Mouse (Mus musculus): ENCODE results near the gene BC053393.
"Not testable (repeated sequence)": the region's sequence is repeated elsewhere in the genome, so short reads cannot be mapped to it uniquely, and the experiment has no call there.

Gene BC053393

DNA sequence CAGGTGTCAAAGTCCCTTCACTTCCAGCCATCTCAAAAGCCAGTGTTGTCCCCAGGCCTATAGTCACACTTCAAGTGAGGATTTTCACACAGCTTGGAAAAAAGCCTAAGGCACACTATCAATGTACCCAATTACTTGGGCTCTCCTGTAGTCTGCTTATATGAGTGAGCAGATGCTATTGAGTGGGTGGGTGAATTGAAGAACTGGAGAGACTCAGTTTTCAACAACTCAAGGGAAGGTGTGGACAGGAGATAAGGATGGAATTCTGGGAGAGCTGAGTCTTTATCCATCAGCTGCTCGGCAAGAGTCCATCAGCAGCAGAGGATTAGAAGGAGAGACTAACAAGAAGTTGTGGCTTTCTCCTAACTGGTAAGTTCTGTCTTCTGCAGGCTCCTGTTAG, at the start of gene BC053393:
Gene BC053393, plus strand, starts transcription at position 210 of the 400 bp plus-strand sequence.
- no peak for DNase-seq

DNA sequence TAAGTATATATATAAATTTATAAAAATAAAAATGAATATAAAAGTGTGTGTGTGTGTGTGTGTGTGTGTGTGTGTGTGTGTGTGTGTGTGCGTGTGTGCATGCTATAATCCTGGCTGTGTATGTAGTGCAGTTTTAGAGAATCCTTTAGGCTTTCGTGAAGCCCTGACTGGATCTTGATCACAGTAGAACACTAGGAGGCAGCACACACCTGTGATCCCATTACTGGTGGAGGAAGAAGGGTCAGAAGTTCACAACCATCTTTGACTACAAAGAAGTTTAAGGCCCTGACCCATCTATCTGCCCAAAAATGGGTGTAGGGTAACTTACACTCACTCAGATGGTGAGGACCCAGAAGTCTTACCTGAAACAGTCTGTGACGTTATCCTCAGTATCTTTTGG, 48.6 kb upstream of the BC053393 start:
- no peak for DNase-seq

DNA sequence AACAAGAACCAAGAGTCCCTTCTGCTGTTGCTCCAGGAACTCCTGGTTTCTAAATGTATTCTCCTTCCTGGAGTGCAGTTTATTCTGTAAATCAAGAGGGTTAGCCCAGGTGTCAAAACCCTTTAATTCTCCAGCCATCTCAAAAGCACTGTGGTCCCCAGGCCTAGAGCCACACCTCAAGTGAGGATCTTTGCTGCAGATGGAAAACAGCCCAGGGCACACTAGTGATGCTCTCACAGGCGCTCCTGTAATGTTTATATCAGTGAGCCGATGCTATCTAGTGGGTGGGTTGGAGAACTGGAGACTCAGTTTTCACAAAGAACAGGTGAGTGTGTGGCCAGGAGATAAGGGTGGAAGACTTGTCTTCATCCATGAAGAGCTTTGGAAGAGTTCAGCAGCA, 47.4 kb upstream of the BC053393 start, which contains the start of gene Gm12169:
Gene Gm12169, plus strand, starts transcription at position 301 of the 400 bp plus-strand sequence.
- DNase-seq: no peak

DNA sequence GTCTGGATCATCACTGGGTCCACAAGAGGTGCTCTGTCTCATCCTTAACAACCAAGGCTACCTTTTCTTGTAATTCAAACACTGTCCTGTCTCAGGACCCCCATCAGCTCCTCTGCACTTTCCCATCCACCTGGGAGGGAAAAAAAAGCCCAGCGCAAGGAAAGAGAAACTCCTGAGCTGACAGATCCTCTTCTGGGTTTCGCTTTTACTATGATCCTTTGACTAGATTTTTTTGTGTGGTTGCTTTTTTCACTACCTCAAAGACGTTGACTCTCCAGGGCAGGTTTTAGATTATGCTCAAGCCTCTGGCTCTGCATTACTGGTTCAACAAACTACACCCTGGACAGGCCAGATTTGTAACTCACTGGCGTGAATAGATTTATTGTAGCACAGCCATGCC, 41.2 kb upstream of the BC053393 start:
- no peak for DNase-seq

DNA sequence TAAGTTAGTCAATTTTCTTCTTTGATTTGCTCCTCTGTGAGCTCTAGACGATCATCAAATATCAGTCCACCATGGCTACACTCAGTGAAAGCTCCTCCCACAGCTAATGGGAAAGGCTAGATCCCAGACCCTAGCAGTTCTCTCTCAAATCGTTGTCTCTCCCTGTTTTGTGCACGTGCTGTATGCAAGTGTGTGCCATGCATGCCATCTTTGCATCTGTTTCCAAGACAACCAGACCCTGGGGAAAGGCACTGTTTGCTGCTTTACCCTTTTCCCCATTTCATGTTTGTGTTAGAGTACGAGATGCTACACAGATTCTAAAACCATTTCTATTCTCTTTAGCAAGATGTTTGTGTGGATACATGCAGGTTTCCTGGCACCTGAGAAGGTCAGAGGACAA, 34.4 kb upstream of the BC053393 start:
- DNase-seq: no peak

DNA sequence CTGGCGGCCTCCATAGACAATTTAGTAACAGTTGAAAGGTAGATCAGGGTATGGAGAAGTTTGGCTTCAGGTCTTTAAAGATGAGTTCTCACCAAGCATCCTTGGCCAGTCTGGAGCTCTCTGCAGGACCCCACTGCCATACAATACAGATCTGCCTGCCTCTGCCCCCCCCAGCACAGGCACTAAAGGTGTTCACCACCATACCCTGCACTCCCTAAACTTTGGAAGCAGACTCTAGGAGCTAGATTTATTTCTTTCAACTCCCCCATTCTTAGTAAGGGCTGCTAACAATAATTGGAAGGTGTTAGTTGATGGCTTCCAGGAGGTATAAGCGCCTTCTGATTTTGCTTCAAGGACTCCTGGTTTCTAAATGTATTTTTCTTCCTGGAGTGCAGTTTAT, 27.8 kb upstream of the BC053393 start:
- DNase-seq: no peak

DNA sequence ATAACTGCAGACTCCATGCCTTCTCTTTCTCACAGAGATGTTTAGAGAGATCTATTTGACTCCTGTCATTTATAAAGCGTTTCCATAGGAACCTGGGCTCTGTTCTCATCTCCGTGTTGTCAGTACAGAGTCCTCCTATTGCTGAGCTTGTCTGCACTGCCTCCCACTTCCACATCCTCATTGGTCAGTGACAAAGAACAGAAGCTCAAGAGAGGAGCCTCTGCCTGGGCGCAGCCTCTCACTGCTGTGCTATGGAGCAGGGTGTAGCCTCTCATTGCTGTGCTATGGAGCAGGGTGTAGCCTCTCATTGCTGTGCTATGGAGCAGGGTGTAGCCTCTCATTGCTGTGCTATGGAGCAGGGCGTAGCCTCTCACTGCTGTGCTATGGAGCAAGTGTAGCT, 21.6 kb upstream of the BC053393 start:
- DNase-seq: no peak

DNA sequence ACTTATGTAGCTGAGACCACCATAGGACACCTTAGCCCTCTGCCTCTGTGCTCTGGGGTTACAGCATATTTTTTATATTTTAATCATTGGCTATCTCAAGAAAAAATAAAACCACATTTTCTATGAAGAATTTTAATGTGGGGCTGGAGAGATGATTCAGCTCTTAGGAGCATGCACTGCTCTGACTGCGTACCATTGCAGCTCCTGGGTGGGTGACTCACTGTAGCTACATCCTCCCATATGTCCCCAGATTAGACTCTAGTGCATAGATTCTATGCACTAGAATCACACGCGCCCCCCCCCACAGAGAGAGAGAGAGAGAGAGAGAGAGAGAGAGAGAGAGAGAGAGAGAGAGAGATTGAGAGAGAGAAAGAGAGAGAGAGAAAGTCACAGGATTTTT, 18.6 kb upstream of the BC053393 start:
- no peak for DNase-seq

DNA sequence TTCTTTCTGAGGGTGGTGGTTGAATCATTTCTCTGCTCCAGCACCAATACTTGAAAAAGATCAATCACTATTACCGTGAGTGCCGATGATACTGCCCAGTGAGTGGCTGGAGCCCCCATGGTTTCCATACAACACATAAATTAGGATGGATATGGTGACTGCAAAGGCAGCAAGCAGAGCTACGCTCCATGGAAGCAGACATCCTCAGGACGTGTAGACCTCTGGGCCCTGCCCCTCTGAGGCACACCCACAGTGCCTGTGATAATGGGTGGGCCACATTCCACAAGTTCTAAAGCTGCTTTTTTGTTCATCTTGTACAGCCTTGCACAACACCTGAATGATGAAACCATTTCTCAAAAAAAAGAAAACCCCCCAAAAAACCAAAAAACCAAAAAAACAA, 10.2 kb upstream of the BC053393 start:
- DNase-seq: no peak

DNA sequence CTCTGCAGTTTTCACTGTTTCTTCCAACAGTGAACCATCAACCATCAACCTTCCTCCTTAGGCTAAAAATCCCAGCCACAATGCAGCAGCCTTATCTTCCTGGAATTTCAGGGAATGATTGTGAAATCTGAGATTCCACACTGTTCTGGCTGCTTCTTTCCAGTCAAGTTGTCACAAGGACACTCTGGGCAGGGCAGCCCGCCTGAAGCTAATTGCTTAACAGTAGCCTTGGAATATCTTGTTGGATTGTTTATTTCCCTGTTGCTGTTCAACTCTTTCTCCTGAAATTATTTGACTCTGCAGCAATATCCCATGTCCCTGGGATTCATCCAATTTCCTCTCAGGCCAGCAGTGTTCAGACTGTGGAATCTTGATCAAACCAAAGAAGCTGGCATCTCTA, 6.7 kb upstream of the BC053393 start:
- no peak for DNase-seq

DNA sequence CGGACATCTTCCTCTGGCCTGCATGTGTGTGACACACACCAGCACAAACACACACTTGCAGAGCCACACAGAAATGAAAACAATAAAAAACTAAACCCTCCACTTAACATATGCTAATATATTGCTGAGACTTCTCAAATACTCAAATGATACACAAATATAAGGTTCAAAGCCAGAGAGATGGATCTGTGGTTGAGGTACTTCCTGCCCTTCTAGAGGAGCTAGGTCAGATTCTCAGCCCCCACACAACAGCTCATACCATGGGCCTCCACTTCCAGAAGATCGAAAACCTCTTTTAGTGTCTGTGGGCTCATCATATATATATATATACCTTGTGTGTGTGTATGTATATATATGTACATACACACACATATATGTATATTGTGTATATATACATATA, 5.4 kb upstream of the BC053393 start:
- no peak for DNase-seq

DNA sequence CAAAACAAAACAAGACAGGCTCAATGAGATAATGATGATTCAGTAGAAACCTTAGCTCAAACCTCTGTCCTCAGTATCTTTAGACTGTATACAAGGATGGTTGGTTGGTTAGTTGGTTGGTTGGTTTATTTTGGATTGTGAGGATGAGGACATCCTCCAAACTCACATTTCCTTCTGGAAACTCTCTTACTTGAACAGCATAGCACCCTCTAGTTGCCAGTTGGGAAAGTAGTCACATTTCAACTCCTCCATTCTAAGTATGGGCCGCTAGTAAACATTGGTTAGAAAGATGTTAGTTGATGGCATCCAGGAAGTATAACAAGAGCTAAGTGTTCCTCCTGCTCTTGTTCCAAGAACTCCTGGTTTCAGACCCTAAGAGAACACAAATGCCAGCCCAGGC, 2.2 kb upstream of the BC053393 start:
- DNase-seq: no peak

DNA sequence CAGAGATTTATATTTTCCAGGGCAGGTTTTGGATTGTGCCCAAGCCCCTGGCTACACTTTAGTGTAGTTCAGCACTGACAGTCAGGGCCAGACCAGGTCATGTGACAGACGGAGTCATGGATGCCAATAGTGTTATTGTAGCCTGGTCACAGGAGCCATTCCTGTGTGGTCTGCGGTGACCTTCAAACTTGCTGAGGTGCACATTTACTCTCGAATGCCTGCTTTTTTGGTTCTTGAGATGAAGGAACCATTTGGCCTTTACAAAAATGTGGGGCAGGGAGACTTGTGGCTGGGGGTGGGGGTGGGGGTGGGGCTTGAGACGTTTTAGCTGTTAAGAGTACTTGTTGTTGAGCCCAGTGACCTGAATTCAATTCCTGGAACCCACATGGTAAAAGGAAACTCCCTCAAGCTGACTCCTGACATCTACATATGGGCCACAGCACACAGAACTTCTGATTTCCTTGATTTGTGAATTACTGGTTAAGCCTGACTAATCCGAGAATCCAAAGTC, 7.5 kb downstream of the BC053393 start:
- no peak for DNase-seq

DNA sequence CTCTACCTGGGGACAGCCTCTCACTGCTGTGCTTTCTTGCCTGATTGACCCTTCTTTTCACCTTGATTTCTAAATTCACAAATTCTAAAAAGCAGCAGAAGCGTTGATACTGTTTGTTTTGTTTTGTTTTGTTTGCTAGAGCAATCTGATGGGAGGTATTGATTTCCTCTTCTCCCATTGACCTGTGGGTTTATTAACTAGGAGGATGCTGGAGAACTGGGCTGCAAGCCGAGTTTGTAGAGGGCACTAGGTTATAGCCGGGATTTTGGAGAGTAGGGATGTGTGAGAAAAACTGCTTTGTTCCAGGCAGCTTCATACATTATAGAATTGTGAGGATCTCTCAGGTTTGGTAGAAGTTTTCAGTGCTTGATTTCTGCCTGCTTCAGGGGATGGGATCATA, 9.1 kb downstream of the BC053393 start:
- no peak for DNase-seq

DNA sequence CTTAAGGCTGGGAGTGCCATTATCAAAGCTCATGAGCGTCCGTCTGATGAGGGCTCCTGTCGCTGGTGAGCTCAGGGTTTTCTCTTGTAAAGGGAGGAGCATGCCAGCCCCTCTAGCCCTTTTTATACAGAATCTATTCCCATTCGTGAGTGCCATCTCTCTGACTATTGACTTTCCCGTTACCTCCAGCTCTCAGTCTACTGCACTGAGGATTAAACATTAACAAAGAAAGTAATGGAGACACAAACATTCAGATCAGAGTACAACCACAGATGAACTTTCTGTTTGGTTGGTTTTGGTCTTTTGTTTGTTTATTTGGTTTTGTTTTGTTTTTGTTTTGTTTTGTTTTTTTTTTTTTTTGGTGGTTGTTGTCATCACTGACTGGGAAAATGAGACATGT, 11.4 kb downstream of the BC053393 start:
- no peak for DNase-seq

DNA sequence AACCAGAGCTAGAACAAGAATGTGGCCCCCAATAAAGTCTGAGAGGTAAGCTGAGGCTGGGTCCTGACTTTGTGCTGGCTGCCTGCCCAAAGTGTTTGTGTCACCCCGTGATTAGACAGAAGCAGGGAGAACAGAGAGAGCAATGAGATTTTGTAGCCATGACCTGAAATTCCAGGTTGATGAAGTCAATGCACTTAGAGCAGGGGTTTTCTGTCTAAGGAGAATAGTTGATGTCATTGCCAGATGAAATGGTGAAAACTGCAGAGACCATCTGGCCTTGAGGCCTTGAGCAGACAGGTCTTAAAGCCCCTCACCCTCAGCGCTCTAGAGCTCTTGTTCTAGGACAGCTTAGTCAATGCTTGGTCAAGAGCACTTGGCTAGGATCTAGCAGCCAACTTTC, 21.1 kb downstream of the BC053393 start:
- DNase-seq: no peak

DNA sequence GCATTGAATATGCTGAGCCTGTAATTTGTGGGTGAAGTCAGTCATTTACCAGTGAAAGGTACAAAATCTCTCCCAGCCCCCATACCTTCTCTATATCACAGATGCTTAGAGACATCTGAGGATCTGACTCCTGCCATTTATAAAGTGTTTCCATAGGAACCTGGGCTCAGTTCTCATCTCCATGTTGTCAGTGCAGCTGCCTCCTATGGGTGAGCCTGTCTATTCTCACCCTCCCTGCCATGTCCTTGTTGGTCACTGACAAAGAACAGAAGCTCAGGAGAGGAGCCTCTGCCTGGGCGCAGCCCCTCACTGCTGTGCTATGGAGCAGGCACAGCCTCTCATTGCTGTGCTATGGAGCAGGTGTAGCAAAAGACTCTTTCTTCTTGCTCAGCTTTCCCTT, 48.6 kb downstream of the BC053393 start:
- DNase-seq: no peak

DNA sequence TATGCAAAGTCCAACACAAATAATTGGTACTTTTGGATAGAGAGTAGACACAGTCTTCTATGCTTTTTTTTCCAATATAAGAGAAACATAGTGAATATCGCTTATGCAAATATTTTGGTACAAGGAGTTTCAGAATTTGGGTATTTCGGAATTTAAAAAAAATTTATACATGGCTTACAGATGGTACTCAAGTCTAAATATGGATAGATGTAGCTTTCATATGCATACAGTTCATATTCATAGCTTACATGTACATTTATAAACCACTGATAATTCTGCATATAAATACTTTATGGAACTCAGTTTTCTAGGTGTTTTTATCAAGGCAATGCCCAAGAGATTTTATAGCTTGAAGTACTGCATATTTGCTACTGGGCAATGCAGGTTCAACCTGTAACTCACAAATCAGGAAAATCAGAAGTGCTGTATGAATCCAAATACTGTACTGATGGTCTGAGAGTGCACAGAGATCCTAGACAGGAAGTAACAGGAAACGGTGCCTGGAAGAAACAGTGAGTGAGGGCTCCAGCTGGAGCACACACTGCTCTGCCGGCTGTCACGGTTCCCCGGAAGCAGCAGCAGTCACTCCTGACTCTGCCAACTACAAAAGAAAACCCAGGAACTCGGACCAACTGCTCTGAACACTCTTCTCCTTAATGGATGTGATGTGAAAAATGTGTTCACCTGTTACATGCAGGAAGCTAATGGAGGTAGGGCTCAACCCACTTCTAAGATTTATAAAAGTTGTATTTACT, 49.3 kb downstream of the BC053393 start:
- no peak for DNase-seq

DNA sequence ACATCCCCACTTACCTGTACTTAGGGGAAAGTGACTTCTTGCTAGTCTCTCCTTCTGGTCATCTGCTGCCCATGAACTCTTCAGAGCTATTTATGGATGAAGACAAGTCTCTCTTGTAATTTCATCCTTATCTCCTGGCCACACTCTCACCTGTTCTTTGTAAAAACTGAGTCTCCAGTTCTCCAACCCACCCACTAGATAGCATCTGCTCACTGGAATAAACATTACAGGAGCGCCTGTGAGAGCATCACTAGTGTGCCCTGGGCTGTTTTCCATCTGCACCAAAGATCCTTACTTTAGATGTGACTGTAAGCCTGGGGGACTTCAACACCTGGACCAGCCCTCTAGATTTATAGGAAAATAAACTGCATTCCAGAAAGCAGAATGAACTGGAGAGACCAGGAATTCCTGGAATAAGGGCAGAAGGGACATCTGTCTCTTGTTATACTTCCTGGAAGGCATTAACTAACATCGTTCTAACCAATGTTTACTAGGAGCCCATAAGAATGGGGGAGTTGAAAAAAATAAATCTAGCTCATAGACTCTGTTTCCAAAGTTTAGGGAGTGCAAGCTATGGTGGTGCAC, 58.0 kb downstream of the BC053393 start, which contains the start of gene Dppa1:
Gene Dppa1, minus strand, starts transcription at position 51 of the 585 bp plus-strand sequence.
- no peak for DNase-seq

DNA sequence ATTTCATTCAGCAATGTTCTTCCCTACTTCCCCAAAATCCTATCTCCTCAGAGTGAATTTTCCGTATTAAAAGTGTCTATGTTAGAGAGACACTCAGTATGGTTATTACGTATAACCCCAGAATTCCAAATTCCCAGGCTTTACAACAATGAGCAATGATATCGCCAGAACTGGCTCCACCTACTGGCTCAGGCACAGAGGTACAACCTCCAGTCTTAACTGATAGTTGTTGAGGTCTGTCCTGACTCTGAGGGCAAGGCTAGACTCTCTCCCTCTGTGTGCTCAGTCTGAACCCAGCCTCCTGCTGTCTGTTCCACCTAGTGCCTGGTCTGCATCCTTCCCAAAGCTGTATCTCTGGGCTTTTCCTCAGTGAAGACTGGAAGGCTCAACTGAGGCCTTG, 60.3 kb downstream of the BC053393 start:
- peak; percentile 40 to 52 for DNase-seq

DNA sequence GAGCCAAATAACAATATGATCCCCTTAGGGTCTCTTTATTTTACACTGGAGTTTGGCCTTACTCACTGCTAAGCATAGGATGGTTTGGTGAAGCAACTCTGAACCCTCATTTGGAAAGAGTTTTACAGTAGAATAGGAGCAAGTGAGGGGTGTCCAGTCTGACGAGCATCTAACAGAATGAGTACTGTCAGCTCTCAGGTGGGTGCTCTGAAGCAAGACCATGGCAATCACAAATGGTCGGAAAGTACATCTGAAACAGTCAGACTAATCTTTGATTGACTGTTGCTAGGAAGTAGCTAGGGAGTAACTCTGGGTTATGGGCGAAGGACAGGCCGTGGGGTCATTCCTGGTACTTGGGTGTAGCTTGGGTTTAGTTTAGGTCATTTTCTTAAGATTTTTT, 64.2 kb downstream of the BC053393 start:
- not testable (repeated sequence) for DNase-seq

DNA sequence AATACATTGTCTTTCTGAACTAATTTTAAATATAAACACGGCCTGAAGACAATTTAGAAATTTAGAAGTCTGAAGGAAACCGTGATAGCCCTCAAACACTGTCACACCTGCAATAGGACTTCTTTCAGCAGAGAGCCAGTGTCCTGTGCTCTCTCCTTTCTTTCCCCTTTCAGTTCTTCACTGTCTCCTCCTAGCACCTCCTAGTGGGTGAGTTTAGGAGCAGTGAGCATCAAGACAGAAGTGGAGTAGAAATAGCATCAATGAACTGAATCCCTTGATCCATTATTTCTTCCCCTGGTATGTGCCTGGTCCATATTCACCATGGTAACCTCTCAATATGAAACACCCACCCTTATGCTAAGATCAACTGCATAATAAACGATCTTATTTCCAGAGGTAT, 65.2 kb downstream of the BC053393 start:
- no peak for DNase-seq
